Mouse (Mus musculus): ENCODE measurements around the gene Myb.

- TF ChIP-seq CTCF (IDR thresholded peaks at IDR 0.05; ENCODE audit: extremely low read depth, insufficient read depth, insufficient read length, insufficient replicate concordance) (no peak), POLR2A (IDR thresholded peaks at IDR 0.05; ENCODE audit: low read depth, low read length) (no peak)
These were observed 25.9 kb upstream of the Myb start for GRCm38 (mm10) chr10:21186733-21187132.
